Mouse (Mus musculus): ENCODE data around the gene Hoxb2. TPM values are rescaled to one million over a fixed set of nuclear protein-coding genes. Genes with fewer than 3 reads are reported as not detected.

Gene Hoxb2
- polyA plus RNA-seq, 1 experiment from 2014 or later, result 11.2 TPM

DNA sequence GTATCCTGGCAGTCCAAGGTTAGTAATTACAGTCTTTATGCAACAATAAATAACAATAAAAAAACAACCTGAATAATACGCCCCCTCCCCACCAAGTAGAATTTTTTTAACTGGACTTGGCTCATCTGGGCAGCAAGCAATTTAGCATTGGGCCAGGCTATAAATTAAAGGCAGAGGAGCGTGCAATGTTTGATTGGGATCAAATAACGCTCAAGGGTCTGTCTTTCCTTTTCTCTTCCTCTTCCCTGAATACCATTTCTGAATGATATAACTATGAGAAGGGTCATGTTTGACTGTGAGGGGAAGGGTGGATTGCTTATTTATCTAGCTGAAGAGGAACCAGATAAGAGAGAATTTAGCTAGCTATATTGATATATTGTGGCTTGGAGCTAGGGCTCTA is 1.3 kb upstream of the Hoxb2 start:
- Histone ChIP-seq H3K27me3 (replicated peaks; ENCODE audit: control insufficient read depth, insufficient read depth, low read length) (peaks cover 93% of the 10 kb centered on the region), H3K9me3 (ENCODE audit: control insufficient read depth, low read length) (no peaks in the 10 kb centered on the region), H3K36me3 (ENCODE audit: control insufficient read depth, insufficient read depth, low read length) (no peaks in the 10 kb centered on the region), H3K9ac (ENCODE audit: low read depth, low read length) (no peak overlapping the region), H3K4me1 (replicated peaks; ENCODE audit: control insufficient read depth, insufficient read depth, low read length) (peaks cover 8% of the 10 kb centered on the region), H3K4me2 (peak overlapping the region; percentile 45; the same call in 1 of the 2 replicates), H3K27ac (ENCODE audit: low read depth, low read length) (peak overlapping the region; percentile 45; the same call in 1 of the 2 replicates), H3K4me3 (ENCODE audit: low read depth, low read length) (no peak overlapping the region)
- ATAC-seq (replicated peaks; ENCODE audit: low FRiP score), result no peak
- DNase-seq (ENCODE audit: low spot score), result no peak
- WGBS, result 51% methylated on average over 3 of the region's 3 CpGs

DNA sequence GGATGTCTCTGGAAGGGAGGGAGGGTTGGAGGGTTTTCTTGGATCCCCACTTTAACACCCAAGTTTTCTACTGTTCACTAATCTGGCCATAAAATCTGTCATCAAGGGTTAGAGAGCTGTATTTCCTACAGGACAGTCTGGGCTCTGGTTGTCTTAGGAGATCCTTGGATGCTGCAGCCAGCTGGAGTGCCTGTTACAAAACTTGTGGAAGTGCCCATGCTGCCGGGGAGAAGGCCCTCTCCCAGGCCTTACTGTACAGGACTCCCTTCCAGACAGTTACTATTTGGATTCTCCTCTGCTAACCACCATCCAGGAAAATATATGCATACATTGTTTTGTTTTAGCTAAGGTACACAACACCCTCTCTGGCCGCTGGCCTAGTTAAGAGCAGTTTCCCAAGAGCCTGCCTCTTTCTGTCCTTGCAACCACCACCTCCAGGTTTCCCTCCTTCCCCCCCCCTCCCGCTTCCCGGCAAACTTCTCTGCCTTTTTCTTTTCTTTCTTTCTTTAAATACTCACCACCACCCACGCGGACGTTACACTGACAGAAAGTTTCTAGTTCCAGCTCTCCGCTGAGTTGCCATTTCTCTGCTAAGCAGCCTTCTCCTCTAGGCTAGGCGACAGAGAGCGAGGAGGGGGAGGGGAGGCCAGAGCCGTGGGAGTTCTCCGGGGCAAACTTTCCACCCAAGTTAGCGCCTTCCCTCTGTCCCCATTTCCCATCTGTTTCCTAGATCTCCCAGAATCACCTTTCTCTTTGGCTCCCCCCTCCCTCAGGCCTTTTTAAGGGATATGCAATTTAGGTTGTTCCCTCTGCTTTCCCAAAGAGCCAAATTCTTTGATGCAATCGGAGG is 609 bp upstream of the Hoxb2 start:
- Histone ChIP-seq H3K9ac (ENCODE audit: low read depth, low read length) (no peak overlapping the region), H3K27ac (ENCODE audit: low read depth, low read length) (peak overlapping the region; percentile 3; the same call in 1 of the 2 replicates), H3K4me1 (replicated peaks; ENCODE audit: control insufficient read depth, insufficient read depth, low read length) (peaks cover 5% of the 10 kb centered on the region), H3K36me3 (ENCODE audit: control insufficient read depth, insufficient read depth, low read length) (no peaks in the 10 kb centered on the region), H3K4me2 (peak overlapping the region; percentile 16), H3K9me3 (ENCODE audit: control insufficient read depth, low read length) (no peaks in the 10 kb centered on the region), H3K27me3 (replicated peaks; ENCODE audit: control insufficient read depth, insufficient read depth, low read length) (peaks cover 93% of the 10 kb centered on the region), H3K4me3 (ENCODE audit: low read depth, low read length) (no peak overlapping the region)
- WGBS, result 21% methylated on average over 14 of the region's 14 CpGs
- ATAC-seq (replicated peaks; ENCODE audit: low FRiP score) (no peak), DNase-seq (ENCODE audit: low spot score) (no peak)

DNA sequence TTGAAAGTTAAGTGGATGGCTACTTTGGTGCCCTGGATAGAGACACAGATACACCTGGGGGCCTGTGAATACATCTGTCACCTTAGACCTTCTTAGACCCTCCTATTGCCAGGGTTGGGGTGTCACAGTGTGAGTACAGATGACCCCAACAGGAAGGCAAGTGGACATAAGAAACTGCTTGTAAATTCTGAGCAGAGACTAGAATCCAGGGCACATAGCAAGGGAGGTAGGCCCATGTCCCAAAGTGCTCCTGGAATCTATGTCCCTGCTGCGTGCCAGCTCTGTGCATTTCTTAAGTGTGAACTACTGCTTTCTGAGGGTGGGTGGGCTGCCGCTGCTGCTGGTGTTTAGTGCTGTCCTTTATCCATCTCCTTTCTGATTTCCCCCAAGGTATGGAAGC is 466 bp downstream of the Hoxb2 start:
- peaks cover 91% of the 10 kb centered on the region for H3K27me3 ChIP-seq (replicated peaks; ENCODE audit: control insufficient read depth, insufficient read depth, low read length)

DNA sequence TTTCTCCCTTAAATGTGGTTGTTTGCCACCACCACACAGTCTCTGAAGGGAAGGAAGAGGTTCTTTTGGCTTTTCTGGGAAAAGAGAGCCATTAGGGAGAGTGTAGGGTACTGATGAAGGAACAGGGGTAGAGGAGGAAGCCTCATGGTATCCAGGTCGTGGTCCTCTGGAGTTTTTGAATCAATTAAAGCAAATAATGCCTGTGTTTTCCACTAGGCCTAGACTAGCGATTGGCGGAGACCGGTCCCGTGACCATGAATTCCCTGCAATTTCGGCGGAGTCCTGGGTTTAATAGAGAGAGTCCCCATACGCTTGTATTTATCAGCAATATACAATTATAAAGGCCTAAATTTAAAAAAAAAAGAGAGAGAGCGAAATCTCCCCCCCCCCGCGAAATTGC is 987 bp downstream of the Hoxb2 start:
- peak overlapping the region; percentile 62 for H3K4me3 ChIP-seq (ENCODE audit: low read depth, low read length)
- H3K9ac ChIP-seq (ENCODE audit: low read depth, low read length), result no peak overlapping the region; the same call in 1 of the 2 replicates
- no peaks in the 10 kb centered on the region for H3K9me3 ChIP-seq (ENCODE audit: control insufficient read depth, low read length)
- peak overlapping the region; percentile 63 for H3K4me2 ChIP-seq
- H3K4me1 ChIP-seq (replicated peaks; ENCODE audit: control insufficient read depth, insufficient read depth, low read length), result peaks cover 3% of the 10 kb centered on the region; the same call in 1 of the 2 replicates
- no peak for DNase-seq (ENCODE audit: low spot score)
- 15% methylated on average over 11 of the region's 11 CpGs for WGBS
- ATAC-seq (replicated peaks; ENCODE audit: low FRiP score), result no peak
- peaks cover 91% of the 10 kb centered on the region for H3K27me3 ChIP-seq (replicated peaks; ENCODE audit: control insufficient read depth, insufficient read depth, low read length)
- peak overlapping the region; percentile 96; the same call in 1 of the 2 replicates for H3K27ac ChIP-seq (ENCODE audit: low read depth, low read length)
- no peaks in the 10 kb centered on the region for H3K36me3 ChIP-seq (ENCODE audit: control insufficient read depth, insufficient read depth, low read length)

More for the DNA sequence above, 466 bp downstream of the Hoxb2 start:
- DNase-seq (ENCODE audit: low spot score) (no peak), ATAC-seq (replicated peaks; ENCODE audit: low FRiP score) (no peak)
- no peaks in the 10 kb centered on the region for H3K36me3 ChIP-seq (ENCODE audit: control insufficient read depth, insufficient read depth, low read length)
- H3K27ac ChIP-seq (ENCODE audit: low read depth, low read length), result no peak overlapping the region
- no peak overlapping the region for H3K9ac ChIP-seq (ENCODE audit: low read depth, low read length)
- no peak overlapping the region for H3K4me2 ChIP-seq
- no peaks in the 10 kb centered on the region for H3K9me3 ChIP-seq (ENCODE audit: control insufficient read depth, low read length)
- WGBS, result 49% methylated on average over 2 of the region's 2 CpGs
- peaks cover 5% of the 10 kb centered on the region for H3K4me1 ChIP-seq (replicated peaks; ENCODE audit: control insufficient read depth, insufficient read depth, low read length)
- no peak overlapping the region for H3K4me3 ChIP-seq (ENCODE audit: low read depth, low read length)

DNA sequence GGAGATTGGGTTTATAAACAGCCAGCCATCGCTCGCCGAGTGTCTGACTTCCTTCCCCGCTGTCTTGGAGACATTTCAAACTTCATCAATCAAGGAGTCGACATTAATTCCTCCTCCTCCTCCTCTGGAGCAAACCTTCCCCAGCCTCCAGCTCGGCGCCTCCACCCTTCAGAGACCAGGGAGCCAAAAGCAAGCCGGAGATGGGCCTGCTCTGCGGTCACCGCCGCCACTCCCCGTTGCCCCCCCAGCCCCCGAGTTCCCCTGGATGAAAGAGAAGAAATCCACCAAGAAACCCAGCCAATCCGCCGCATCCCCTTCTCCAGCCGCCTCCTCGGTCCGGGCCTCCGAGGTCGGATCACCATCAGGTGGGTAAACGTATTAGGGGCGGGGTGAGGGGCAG is 1.5 kb downstream of the Hoxb2 start:
- peak overlapping the region; percentile 62 for H3K4me3 ChIP-seq (ENCODE audit: low read depth, low read length)

DNA sequence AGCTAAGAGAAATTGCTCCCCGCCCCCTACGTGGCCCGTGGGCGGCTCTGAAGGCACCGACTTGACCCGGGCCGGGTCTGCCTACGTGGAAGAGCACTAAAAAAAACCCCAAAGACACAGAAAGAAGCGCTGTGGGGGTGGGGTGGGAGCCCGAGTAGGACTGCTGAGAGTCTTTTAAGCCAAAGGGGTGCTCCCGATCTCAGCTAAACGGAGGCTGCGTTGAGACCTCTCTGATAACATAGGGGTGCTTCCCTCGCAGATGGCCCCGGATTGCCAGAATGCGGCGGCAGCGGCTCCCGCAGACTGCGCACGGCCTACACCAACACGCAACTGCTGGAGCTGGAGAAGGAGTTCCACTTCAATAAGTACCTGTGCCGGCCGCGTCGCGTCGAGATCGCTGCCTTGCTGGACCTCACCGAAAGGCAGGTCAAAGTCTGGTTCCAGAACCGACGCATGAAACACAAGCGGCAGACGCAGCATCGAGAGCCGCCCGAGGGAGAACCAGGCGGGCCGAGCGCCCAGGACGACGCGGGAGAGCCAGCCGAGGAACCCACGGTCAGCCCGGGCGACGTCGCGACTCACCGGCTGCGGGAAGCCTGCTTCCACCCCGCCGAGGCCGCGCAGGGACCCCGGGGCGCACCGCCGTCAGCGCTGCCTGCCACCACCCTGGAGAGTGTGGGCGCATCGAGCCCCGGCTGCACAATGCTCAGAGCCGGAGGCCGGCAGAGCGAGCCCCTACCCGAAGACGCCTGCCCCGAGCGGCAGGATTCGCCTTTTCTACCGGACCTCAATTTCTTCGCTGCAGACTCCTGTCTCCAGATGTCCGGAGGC is 2.6 kb downstream of the Hoxb2 start:
- Histone ChIP-seq H3K9me3 (ENCODE audit: control insufficient read depth, low read length) (no peaks in the 10 kb centered on the region), H3K4me2 (peak overlapping the region; percentile 63), H3K4me3 (ENCODE audit: low read depth, low read length) (peak overlapping the region; percentile 62), H3K27me3 (replicated peaks; ENCODE audit: control insufficient read depth, insufficient read depth, low read length) (peaks cover 90% of the 10 kb centered on the region), H3K4me1 (replicated peaks; ENCODE audit: control insufficient read depth, insufficient read depth, low read length) (no peaks in the 10 kb centered on the region), H3K36me3 (ENCODE audit: control insufficient read depth, insufficient read depth, low read length) (no peaks in the 10 kb centered on the region), H3K27ac (ENCODE audit: low read depth, low read length) (peak overlapping the region; percentile 96), H3K9ac (ENCODE audit: low read depth, low read length) (peak overlapping the region; percentile 74)
- DNase-seq (ENCODE audit: low spot score) (peak; percentile 46), ATAC-seq (replicated peaks; ENCODE audit: low FRiP score) (no peak)
- WGBS, result under 1% methylated on average over 75 of the region's 75 CpGs

More for the DNA sequence above, 1.5 kb downstream of the Hoxb2 start:
- ATAC-seq (replicated peaks; ENCODE audit: low FRiP score) (no peak), DNase-seq (ENCODE audit: low spot score) (peak; percentile 56)
- Histone ChIP-seq H3K36me3 (ENCODE audit: control insufficient read depth, insufficient read depth, low read length) (no peaks in the 10 kb centered on the region), H3K4me1 (replicated peaks; ENCODE audit: control insufficient read depth, insufficient read depth, low read length) (no peaks in the 10 kb centered on the region), H3K27ac (ENCODE audit: low read depth, low read length) (peak overlapping the region; percentile 96), H3K9ac (ENCODE audit: low read depth, low read length) (peak overlapping the region; percentile 74), H3K27me3 (replicated peaks; ENCODE audit: control insufficient read depth, insufficient read depth, low read length) (peaks cover 91% of the 10 kb centered on the region), H3K9me3 (ENCODE audit: control insufficient read depth, low read length) (no peaks in the 10 kb centered on the region), H3K4me2 (peak overlapping the region; percentile 63)
- WGBS, result 1% methylated on average over 22 of the region's 22 CpGs

DNA sequence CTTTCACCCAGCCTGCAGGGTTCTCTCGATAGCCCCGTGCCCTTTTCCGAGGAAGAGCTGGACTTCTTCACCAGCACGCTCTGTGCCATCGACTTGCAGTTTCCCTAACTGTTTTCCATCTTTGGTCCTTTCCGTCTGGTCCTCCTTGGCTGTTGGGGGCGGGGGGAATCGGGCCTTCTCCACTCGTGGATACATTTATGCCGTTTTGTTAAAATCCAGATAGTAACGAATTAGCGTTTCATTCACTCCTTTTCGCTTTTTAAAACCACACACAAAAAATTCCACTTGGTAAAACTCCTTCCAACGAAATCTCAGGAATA is 3.2 kb downstream of the Hoxb2 start:
- H3K4me1 ChIP-seq (replicated peaks; ENCODE audit: control insufficient read depth, insufficient read depth, low read length), result no peaks in the 10 kb centered on the region
- H3K4me3 ChIP-seq (ENCODE audit: low read depth, low read length), result peak overlapping the region; percentile 62
- peak overlapping the region; percentile 63 for H3K4me2 ChIP-seq
- ATAC-seq (replicated peaks; ENCODE audit: low FRiP score) (no peak), DNase-seq (ENCODE audit: low spot score) (no peak)
- peaks cover 85% of the 10 kb centered on the region for H3K27me3 ChIP-seq (replicated peaks; ENCODE audit: control insufficient read depth, insufficient read depth, low read length)
- peak overlapping the region; percentile 96 for H3K27ac ChIP-seq (ENCODE audit: low read depth, low read length)
- 3% methylated on average over 14 of the region's 14 CpGs for WGBS
- no peaks in the 10 kb centered on the region for H3K9me3 ChIP-seq (ENCODE audit: control insufficient read depth, low read length)
- no peaks in the 10 kb centered on the region for H3K36me3 ChIP-seq (ENCODE audit: control insufficient read depth, insufficient read depth, low read length)
- H3K9ac ChIP-seq (ENCODE audit: low read depth, low read length), result peak overlapping the region; percentile 74

DNA sequence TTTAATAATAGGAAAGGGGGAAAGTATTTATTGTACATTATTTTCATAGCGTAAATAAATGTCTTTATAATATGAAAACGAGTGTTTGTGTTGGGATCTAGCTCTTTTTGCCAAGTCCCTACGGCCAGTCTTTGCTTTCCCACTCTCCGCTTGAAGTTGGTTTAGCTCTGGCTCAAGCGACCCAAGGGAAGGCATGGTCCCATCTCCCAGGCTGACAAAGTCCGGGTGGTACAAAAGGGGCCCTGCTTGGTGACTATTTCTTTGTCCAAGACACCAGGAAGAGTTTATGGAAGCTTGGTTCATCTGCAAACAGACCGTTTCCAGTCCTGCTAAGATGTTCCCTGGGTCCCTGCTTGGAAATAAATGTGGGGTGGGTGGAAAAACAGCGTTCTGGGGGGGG is 3.6 kb downstream of the Hoxb2 start:
- Histone ChIP-seq H3K36me3 (ENCODE audit: control insufficient read depth, insufficient read depth, low read length) (no peaks in the 10 kb centered on the region), H3K4me1 (replicated peaks; ENCODE audit: control insufficient read depth, insufficient read depth, low read length) (no peaks in the 10 kb centered on the region), H3K27ac (ENCODE audit: low read depth, low read length) (peak overlapping the region; percentile 77), H3K4me3 (ENCODE audit: low read depth, low read length) (peak overlapping the region; percentile 42), H3K4me2 (peak overlapping the region; percentile 63), H3K9ac (ENCODE audit: low read depth, low read length) (peak overlapping the region; percentile 60), H3K9me3 (ENCODE audit: control insufficient read depth, low read length) (no peaks in the 10 kb centered on the region), H3K27me3 (replicated peaks; ENCODE audit: control insufficient read depth, insufficient read depth, low read length) (peaks cover 80% of the 10 kb centered on the region)
- no peak for ATAC-seq (replicated peaks; ENCODE audit: low FRiP score)
- WGBS, result 17% methylated on average over 8 of the region's 8 CpGs
- DNase-seq (ENCODE audit: low spot score), result no peak
